Mouse (Mus musculus) bone marrow macrophage, adult 2 months (primary cell): ENCODE results near the gene Vmn2r50.
"Not testable (repeated sequence)": the region's sequence is repeated elsewhere in the genome, so short reads cannot be mapped to it uniquely, and the experiment has no call there.

Source experiments
- CTCF ChIP-seq: IDR thresholded peaks from 2 replicates; pipeline ENCODE4 v1.5.1; 2012; ENCODE audit warnings: low read depth, mild to moderate bottlenecking, low read length, moderate library complexity
- POLR2A ChIP-seq: IDR thresholded peaks from 2 replicates; pipeline ENCODE4 v1.6.1; 2012; ENCODE audit warnings: mild to moderate bottlenecking, low read depth, low read length, borderline replicate concordance

DNA sequence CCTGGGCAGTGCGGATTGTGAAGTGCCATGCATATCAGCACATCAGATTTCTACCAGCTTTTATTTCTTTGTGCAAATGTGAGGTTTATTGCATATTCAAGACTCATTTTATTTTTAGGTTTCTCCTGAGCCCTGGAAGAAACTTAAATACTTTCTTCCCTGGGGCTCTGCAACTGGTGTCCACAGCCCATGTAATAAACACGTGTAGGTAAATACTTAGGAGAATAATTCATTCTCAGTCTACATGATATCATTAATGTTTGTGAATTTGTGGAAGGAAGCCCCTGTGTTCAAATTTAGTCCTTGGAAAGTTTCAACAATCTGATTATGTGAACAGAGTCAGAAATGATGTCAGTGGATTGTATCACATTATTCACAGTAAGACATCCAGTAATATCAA is 60.9 kb downstream of the Vmn2r50 start, which contains the start of gene Vmn2r49:
- TF ChIP-seq CTCF, POLR2A: not testable (repeated sequence)
